Mouse (Mus musculus) hindbrain, postnatal 0 days (tissue): ENCODE data around the gene Ltbp3. TPM values are rescaled to one million over a fixed set of nuclear protein-coding genes. Genes with fewer than 3 reads are reported as not detected.

Experiments
- ATAC-seq: fragments of 200-750 bp; cut with Nextera tagmentation; 2 replicates; pipeline ENCODE4 v1.8.0; 2017; ENCODE audit warnings: mild to moderate bottlenecking, moderate TSS enrichment, moderate library complexity
- DNase-seq: peaks from one replicate; pipeline ENCODE4 v3.0.0-alpha.2; 2015; ENCODE audit warnings: low spot score
- H3K27ac ChIP-seq: fragments of 300-500 bp; sonication (generic); 2 replicates; pipeline ENCODE4 v1.5.1; 2014; ENCODE audit warnings: mild to moderate bottlenecking
- H3K27me3 ChIP-seq: fragments of 300-500 bp; sonication (generic); 2 replicates; pipeline ENCODE4 v1.6.1; 2014; ENCODE audit warnings: low read length, mixed read lengths; ENCODE audit not compliant: insufficient read depth
- H3K36me3 ChIP-seq: fragments of 300-500 bp; sonication (generic); 2 replicates; pipeline ENCODE4 v1.6.1; 2014; ENCODE audit warnings: low read length, mixed read lengths; ENCODE audit not compliant: insufficient read depth
- H3K4me1 ChIP-seq: fragments of 300-500 bp; sonication (generic); 2 replicates; pipeline ENCODE4 v1.6.1; 2014; ENCODE audit warnings: antibody characterized with exemption, low read length, mixed read lengths; ENCODE audit not compliant: insufficient read depth
- H3K4me2 ChIP-seq: fragments of 300-500 bp; sonication (generic); 2 replicates; pipeline ENCODE4 v1.6.1; 2014; ENCODE audit warnings: low read depth, mild to moderate bottlenecking, low read length, moderate library complexity, mixed read lengths
- H3K4me3 ChIP-seq: fragments of 300-500 bp; sonication (generic); 2 replicates; pipeline ENCODE4 v1.5.1; 2014; ENCODE audit warnings: low read length
- H3K9ac ChIP-seq: fragments of 300-500 bp; sonication (generic); replicated peaks from 2 replicates; pipeline ENCODE4 v1.6.1; 2014; ENCODE audit warnings: mild to moderate bottlenecking, low read length, moderate library complexity, mixed read lengths
- H3K9me3 ChIP-seq: fragments of 300-500 bp; sonication (generic); 2 replicates; pipeline ENCODE4 v1.6.1; 2016; ENCODE audit warnings: low read length, mixed read lengths
- CTCF ChIP-seq: IDR thresholded peaks from 2 replicates; pipeline ENCODE4 v1.5.1; 2016; ENCODE audit warnings: antibody characterized with exemption, control low read depth, low read depth
- WGBS: fragments of 180-500 bp; shearing (Covaris S2); extraction: QIAGEN DNeasy Blood & Tissue Kit; methylation state at CpG from one replicate; pipeline ENCODE4 v1.1.7; 2014; 5-methylcytosine and 5-hydroxymethylcytosine counted together
- polyA plus RNA-seq: library from polyadenylated mRNA; unstranded; fragments of >200 nt; fragmentation: Nextera tagmentation; extraction: Ambion mirVana; gene quantifications from 2 replicates; pipeline ENCODE4 v1.2.1, GENCODE M21; 2015
- total RNA-seq: library from RNA; depleted of rRNA; stranded (reverse); fragments of >200 nt; gene quantifications from 2 replicates; pipeline ENCODE4 v1.2.3, GENCODE M21; 2014

The Ltbp3 gene
- total and polyA plus RNA-seq, 2 experiments from 2014 or later = 14.0 to 50.2 TPM

DNA sequence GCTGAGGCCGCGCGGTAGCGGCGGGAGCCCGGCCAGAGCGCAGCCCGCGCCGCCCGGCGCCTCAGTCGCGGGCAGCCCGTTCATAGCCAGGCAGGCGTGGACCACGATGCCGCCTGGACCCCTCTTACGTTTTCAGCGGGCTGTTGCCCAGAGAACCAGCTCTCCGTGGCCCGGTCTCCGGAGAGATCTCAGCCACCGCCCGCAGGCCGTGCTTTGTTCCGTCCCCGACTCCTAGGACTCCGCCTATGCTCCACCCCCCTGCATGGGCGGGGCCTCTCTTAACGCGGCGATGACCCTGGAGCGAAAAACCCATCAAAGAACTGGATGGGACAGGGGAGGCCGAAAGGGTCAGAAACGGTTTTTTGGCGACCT, 11.3 kb upstream of the Ltbp3 start, which contains the start of gene Fam89b:
Gene Fam89b (minus strand): TSS at position 210 of the 372 bp plus-strand sequence.
- peaks cover 37% of the 10 kb centered on the region for H3K4me1 ChIP-seq
- under 1% methylated on average over 37 of the region's 37 CpGs for WGBS

DNA sequence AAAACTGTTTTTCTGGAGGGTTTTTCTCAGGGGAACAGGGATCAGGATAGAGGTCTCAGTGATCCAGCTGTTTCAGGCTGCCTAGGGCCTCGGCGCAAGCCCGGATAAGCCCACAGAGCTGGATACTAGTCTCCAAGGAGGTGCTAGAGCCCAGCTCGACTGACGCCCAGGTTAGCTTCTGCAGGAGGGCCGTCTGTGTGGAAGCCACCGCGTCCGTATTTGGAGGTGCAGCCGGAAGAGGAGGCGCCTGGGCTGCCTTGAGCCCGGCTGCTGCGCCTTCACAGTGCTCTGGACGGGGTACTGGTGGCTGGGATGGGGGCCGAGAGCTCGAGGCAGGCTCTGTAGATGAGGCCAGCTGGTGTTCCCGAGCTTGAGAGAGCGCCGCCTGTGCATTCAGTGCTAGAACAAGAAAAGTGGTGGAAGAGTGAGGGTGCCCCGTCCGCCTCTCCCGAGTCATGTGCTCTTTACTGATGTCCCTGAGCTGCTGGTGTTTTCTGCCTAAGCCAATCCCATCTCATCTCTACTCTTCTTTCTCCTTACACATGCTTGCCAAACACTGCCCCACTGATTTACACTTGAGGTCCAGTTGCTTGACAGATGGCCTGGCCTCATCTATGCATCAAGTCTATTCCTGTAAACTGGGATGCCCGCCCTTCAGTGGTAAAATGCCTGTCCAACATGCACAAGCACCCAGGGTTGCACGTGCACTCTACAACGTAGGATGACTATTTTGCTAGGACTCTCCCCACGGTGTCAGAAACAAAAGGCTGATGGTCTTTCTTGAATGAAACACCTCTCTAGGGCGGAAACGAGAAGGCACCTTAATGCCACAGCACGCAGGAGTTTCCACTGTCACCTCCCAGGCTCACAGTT, 10.2 kb upstream of the Ltbp3 start:
- Histone ChIP-seq H3K9ac (peak overlapping the region; percentile 98; the same call in 1 of the 2 replicates), H3K9me3 (no peaks in the 10 kb centered on the region), H3K4me3 (peak overlapping the region; percentile 58), H3K4me2 (peak overlapping the region; percentile 96), H3K4me1 (peaks cover 37% of the 10 kb centered on the region), H3K27ac (no peak overlapping the region), H3K27me3 (no peaks in the 10 kb centered on the region), H3K36me3 (no peaks in the 10 kb centered on the region)
- ATAC-seq (no peak), DNase-seq (no peak)
- no peak for TF ChIP-seq CTCF
- WGBS = 76% methylated on average over 29 of the region's 29 CpGs

More for the DNA sequence above, 11.3 kb upstream of the Ltbp3 start, which contains the start of gene Fam89b:
- peak within 1 kb of the TSS; percentile 97 for H3K4me3 ChIP-seq
- peak; percentile 82 for ATAC-seq
- H3K9ac ChIP-seq = peak within 1 kb of the TSS; percentile 98
- no peaks in the 10 kb centered on the region for H3K9me3 ChIP-seq
- H3K4me2 ChIP-seq = peak within 1 kb of the TSS; percentile 96
- peak; percentile 93 for DNase-seq
- no peak for TF ChIP-seq CTCF
- H3K36me3 ChIP-seq = no peaks in the 10 kb centered on the region
- H3K27me3 ChIP-seq = no peaks in the 10 kb centered on the region
- H3K27ac ChIP-seq = peak within 1 kb of the TSS; percentile 96

DNA sequence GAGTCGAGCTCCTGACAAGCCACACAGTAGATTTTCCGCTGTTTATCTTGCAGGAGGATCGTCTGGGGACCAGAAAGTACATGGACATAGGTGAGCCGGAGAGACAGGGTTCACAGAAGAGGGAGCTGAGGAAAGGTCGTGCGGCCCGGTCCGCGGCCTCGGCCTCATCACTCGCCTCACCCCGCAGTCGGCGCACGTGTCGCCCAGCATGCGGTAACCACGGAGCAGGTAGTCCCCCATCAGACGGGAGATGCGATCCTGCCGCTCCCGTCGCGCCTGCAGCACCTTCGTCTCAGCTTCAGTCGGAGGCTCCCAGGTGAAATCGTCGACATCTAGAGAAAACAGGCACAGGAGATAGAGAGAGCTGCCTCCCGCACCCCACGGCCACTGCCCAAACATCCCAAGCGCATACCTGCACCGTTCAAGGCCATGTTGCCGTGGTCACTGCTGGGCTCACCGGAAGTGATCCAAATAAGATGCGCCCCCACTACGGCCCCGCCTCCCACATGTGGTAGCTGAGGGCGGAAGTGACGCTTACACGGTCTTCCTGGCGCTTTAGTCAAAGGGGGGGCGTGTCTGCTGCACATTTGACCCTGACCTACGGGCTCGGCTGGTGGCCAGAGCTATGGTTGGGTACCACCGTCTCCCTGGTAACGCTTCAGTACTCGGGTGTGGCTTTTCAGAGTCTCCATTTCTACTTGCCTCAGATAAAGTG, 9.3 kb upstream of the Ltbp3 start:
- Histone ChIP-seq H3K27ac (peak overlapping the region; percentile 56; the same call in 1 of the 2 replicates), H3K4me3 (peak overlapping the region; percentile 58), H3K36me3 (no peaks in the 10 kb centered on the region), H3K9me3 (no peaks in the 10 kb centered on the region), H3K9ac (peak overlapping the region; percentile 50), H3K27me3 (no peaks in the 10 kb centered on the region), H3K4me1 (peaks cover 29% of the 10 kb centered on the region), H3K4me2 (peak overlapping the region; percentile 95)
- TF ChIP-seq CTCF = no peak
- WGBS = under 1% methylated on average over 47 of the region's 47 CpGs
- DNase-seq (peak; percentile 97), ATAC-seq (peak; percentile 92)

DNA sequence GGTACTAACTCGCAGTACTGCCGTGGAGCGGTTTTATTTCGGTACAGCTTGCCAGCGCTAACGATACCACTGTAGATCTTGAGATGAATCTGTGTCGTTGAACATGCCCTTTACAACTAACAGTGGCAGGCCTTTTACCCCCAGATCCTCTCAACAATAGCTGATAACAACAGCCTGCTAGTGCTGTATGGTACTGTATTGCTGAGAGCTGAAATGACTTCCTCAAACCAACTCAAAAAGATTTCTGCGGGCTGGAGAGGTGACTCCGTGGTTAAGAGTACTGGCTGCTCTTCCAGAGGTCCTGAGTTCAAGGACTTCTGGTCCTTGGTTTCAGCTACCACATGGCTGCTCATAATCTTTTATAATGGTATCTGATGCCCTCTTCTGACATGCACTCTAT, 6.4 kb upstream of the Ltbp3 start:
- WGBS = 88% methylated on average over 9 of the region's 9 CpGs
- TF ChIP-seq CTCF = no peak
- H3K4me3 ChIP-seq = no peak overlapping the region

DNA sequence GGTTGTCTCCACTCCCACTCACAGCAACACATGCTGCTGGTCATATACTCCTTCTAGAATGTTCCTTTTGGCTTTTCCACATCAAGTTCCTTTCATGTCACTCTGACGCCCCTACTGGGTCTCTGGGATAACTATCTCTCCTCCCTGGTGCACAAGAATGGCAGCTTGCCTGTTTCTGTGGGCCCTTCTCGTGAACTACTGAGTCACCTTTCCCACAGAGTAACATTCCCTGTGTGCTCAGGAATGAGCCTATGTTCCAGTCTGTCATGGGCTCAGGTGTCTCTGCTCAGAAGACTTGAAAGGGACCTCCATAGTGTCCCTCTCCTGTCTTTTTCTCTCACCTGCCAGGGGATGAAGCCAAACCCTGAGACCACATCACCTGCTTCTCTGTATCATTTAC, 1.3 kb upstream of the Ltbp3 start:
- TF ChIP-seq CTCF = no peak
- H3K9me3 ChIP-seq = no peaks in the 10 kb centered on the region
- WGBS = 47% methylated on average over 2 of the region's 2 CpGs
- no peak for ATAC-seq
- H3K4me3 ChIP-seq = no peak overlapping the region
- H3K4me1 ChIP-seq = no peaks in the 10 kb centered on the region; the same call in 1 of the 2 replicates
- H3K36me3 ChIP-seq = no peaks in the 10 kb centered on the region
- no peak for DNase-seq
- H3K9ac ChIP-seq = no peak overlapping the region
- no peak overlapping the region for H3K4me2 ChIP-seq
- no peaks in the 10 kb centered on the region for H3K27me3 ChIP-seq
- no peak overlapping the region for H3K27ac ChIP-seq

More for the DNA sequence above, 6.4 kb upstream of the Ltbp3 start:
- H3K9ac ChIP-seq = no peak overlapping the region
- no peak overlapping the region for H3K27ac ChIP-seq
- no peaks in the 10 kb centered on the region for H3K9me3 ChIP-seq
- H3K4me2 ChIP-seq = no peak overlapping the region
- H3K36me3 ChIP-seq = no peaks in the 10 kb centered on the region
- ATAC-seq = no peak
- H3K27me3 ChIP-seq = no peaks in the 10 kb centered on the region
- H3K4me1 ChIP-seq = peaks cover 17% of the 10 kb centered on the region
- DNase-seq = no peak

DNA sequence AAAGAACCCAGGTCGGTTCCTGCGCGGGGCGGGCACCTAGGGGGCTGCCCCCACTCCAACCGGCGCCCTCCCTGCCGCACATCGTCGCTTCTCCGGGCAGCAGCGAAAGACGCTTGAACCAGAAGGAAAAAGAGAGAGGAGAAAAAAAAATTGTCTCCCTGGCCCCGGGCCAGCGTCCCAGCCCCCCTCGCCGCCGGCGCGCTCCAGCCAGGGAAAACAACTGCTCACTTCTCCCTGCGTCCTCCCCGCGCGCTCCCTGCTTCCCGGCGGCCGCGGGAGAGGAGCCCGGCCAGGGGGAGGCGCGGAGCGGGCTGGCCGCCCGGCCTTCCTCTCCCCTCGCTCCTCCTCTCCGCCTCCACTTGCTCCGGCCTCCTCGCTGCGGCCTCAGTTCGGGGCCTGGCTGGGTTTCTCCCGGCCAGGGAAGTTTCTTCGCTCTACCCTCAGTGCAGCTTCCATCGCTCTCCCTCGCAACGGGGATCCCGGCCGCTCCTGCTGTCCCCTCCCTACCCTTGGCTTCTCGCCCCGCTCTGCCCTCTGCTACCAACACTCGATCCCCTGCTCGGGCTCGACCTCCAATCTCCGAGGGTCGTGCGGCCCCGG, 1.0 kb downstream of the Ltbp3 start:
- H3K9me3 ChIP-seq = no peaks in the 10 kb centered on the region
- H3K4me3 ChIP-seq = peak overlapping the region; percentile 54
- DNase-seq (peak; percentile 78), ATAC-seq (peak; percentile 73)
- TF ChIP-seq CTCF = no peak
- peak overlapping the region; percentile 60 for H3K9ac ChIP-seq
- H3K27me3 ChIP-seq = no peaks in the 10 kb centered on the region
- peaks cover 7% of the 10 kb centered on the region; the same call in 1 of the 2 replicates for H3K4me1 ChIP-seq
- peak overlapping the region; percentile 77 for H3K27ac ChIP-seq
- H3K4me2 ChIP-seq = peak overlapping the region; percentile 95
- WGBS = under 1% methylated on average over 45 of the region's 55 CpGs
- no peaks in the 10 kb centered on the region for H3K36me3 ChIP-seq
